8 mouse cellular contexts compared by ENCODE assay signal in the genomic region with DNA sequence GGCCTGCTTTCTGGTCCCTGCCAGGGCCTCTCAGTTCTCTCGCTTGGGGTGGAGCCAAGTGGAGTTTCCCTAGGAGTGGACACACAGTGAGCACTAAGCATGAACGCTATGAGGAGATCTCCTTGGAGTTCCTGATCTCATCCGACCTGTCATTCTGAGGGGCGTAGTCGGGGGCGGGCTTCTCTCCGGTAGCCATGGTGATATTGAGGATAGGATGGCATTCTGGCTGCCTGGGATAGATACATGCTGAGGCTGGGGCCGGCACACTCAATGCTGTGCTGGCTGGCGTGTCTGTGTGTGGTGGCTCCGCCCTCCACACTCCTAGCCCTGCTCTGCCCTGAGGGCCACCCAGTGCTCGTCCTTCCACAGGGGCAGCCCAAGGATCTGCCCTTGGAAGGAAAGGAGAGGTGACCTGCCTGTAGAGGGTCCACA. TPM values are rescaled to one million over a fixed set of nuclear protein-coding genes. Genes with fewer than 3 reads are reported as not detected.
A peak's percentile ranks its signal among the peaks of the same experiment; 100 is the strongest.
DNase-seq lines count a peak whose midpoint lies in the region; ATAC-seq lines count a peak whose summit lies in the region.

No protein-coding gene starts in this region.

- no peak overlapping the region for H3K4me2 ChIP-seq in hindbrain, embryonic 15.5 days

- no peak overlapping the region for H3K27ac ChIP-seq in hindbrain, embryonic 15.5 days (replicated peaks)

- no peak overlapping the region for H3K9ac ChIP-seq in hindbrain, embryonic 15.5 days

- no peaks in the 10 kb centered on the region for H3K36me3 ChIP-seq in hindbrain, embryonic 15.5 days

- no peaks in the 10 kb centered on the region for H3K9me3 ChIP-seq in hindbrain, embryonic 15.5 days

- WGBS in hindbrain, embryonic 15.5 days, result 5% methylated on average over 11 of the region's 11 CpGs

- peaks cover 12% of the 10 kb centered on the region for H3K4me1 ChIP-seq in hindbrain, embryonic 15.5 days (replicated peaks)

- ATAC-seq in hindbrain, embryonic 15.5 days (ENCODE audit: low FRiP score, low read depth), result peak; percentile 79; the same call in 1 of the 2 replicates

- DNase-seq in adrenal gland, adult 2 months, result peak; percentile 30
- DNase-seq in adrenal gland, postnatal 25 days, result no peak
- peak; percentile 29 for DNase-seq in urinary bladder, postnatal 14 days (ENCODE audit: low spot score)
- DNase-seq in urinary bladder, adult 18-20 months (ENCODE audit: low spot score in 2 of 2), result no peak
- peak; percentile 57 for DNase-seq in retina, embryonic 14.5 days (ENCODE audit: low spot score)
- no peak for DNase-seq in ovary, adult 18-20 months (ENCODE audit: low spot score)
- DNase-seq in T-cell, adult 2 months (ENCODE audit: low spot score), result no peak

- H3K27me3 ChIP-seq in hindbrain, embryonic 15.5 days, result no peaks in the 10 kb centered on the region

- H3K4me3 ChIP-seq in hindbrain, embryonic 15.5 days, result no peak overlapping the region

RNA-seq across cellular contexts. Expression of a gene that starts 5.6 kb away (rescaled TPM):
- under 1 TPM; 0.79 to 0.95 TPM for total RNA-seq in adrenal gland, adult 2 months (2021)
- polyA plus RNA-seq in adrenal gland, adult 2 months (2012; rRNA removed), result 0.72 and 0.79 TPM in 2 replicates
- total RNA-seq in adrenal gland, postnatal 25 days (2021), result 0.55 TPM in 1 of 2 replicates, not detected in the other
- 1.8 and 2.1 TPM in 2 replicates for polyA plus RNA-seq in hindbrain, embryonic 15.5 days (2015; fragmentation: Nextera tagmentation; extraction: Ambion mirVana)

Comparison
In these comparisons a context has a peak if more than half of its experiments do, and no peak if none do; other contexts are left out.
1. DNase-seq: peak in adrenal gland, adult 2 months (single experiment), urinary bladder, postnatal 14 days (single experiment) and retina, embryonic 14.5 days (single experiment); none in adrenal gland, postnatal 25 days (single experiment), urinary bladder, adult 18-20 months (0 of 2), ovary, adult 18-20 months (single experiment) and T-cell, adult 2 months (single experiment).